Comparison of ENCODE assay signal across 18 mouse cellular contexts in genomic region chr10:82361911-82362310, GRCm38 (mm10). TPM values are rescaled to one million over a fixed set of nuclear protein-coding genes. Genes with fewer than 3 reads are reported as not detected.
"Had no signal": no experiment of that assay in that cellular context is flagged by ENCODE, and none has a peak within 500 bp of the region (broad histone marks: within the 10 kb centered on the region; RNA-seq: fewer than 3 reads in every experiment).

No protein-coding gene starts in this region.

- H3K36me3 ChIP-seq: stomach, embryonic 15.5 days had no signal

- H3K27me3 ChIP-seq: limb, embryonic 12.5 days; midbrain, embryonic 13.5 days; stomach, embryonic 15.5 days had no signal

- H3K4me3 ChIP-seq: limb, embryonic 12.5 days; midbrain, embryonic 13.5 days; stomach, embryonic 15.5 days had no signal

- DNase-seq: kidney, adult 2 months; kidney, postnatal 25 days; liver; lung, adult 18-20 months; right cerebral cortex, postnatal 14 days; thymus, postnatal 14 days had no signal

- H3K4me1 ChIP-seq: limb, embryonic 12.5 days; midbrain, embryonic 13.5 days; stomach, embryonic 15.5 days had no signal

- H3K9ac ChIP-seq: limb, embryonic 12.5 days; liver, embryonic 14.5 days; midbrain, embryonic 13.5 days; stomach, embryonic 15.5 days had no signal

- ATAC-seq: midbrain, embryonic 13.5 days had no signal

- H3K4me2 ChIP-seq: limb, embryonic 12.5 days; midbrain, embryonic 13.5 days; stomach, embryonic 15.5 days had no signal

- H3K27ac ChIP-seq: limb, embryonic 12.5 days; liver, embryonic 14.5 days; midbrain, embryonic 13.5 days; stomach, embryonic 15.5 days had no signal

RNA-seq across cellular contexts. Expression of gene 4932415D10Rik, which starts 45.5 kb away (rescaled TPM):
- total RNA-seq: left cerebral cortex, postnatal 36 days; megakaryocyte-erythroid progenitor cell, adult 5-6 weeks; midbrain, postnatal 0 days had no signal
- polyA plus RNA-seq: kidney, adult 2 months; kidney, embryonic 16.5 days; limb, embryonic 12.5 days; liver, embryonic 14.5 days; lung, embryonic 16.5 days; midbrain, embryonic 13.5 days; midbrain, postnatal 0 days; neural tube, embryonic 14.5 days; spleen, adult 2 months; stomach, embryonic 15.5 days; urinary bladder, adult 2 months had no signal
